Mouse (Mus musculus): ENCODE measurements around the gene Nr2f2. TPM values are rescaled to one million over a fixed set of nuclear protein-coding genes. Genes with fewer than 3 reads are reported as not detected.

Gene Nr2f2
- polyA plus RNA-seq (2014; fragmentation: Nextera tagmentation; extraction: Ambion mirVana) = 105 and 127 TPM in 2 replicates

DNA sequence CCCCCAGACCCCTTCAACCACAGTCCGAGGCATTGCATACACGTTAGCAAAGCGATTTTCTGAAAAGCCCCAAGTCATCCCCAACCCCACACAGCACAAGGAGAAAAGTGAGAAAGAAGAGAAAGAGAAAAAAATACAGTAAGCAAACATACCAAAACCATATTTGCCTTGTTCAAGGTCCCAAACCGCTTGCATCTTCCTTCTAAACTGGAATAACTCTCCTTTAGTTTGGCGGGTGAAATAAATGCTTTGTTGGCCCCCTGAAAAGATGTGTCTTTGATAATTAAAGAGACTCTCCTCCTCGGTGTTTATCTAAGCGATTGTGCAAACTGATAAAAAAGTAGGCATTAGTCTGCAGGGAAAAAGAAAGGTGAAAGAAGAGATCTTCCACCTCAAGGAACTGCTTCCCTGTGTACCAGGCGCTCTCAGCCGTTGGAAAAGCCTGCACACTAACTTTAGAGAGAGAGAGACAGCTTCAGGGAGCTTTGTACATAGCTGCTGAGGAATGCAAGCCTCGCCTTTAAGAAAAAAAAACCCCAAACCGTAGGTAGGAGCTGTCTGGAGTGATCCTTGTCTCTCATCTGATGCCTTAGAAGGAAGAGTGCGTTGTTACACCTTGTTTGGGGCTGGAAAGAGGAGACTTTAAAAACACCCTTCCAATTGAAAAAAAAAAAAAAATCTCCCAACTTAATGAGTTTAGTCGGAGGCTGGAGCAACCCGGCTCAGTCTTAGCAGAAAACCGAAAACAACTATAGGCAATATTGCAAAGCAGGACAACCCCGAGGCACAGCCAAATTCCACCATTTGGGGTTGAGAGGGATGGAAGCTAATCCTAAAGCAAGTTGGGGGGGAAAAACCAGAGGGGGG lies at the start of gene Nr2f2:
Gene Nr2f2, minus strand, starts transcription at position 795 of the 867 bp plus-strand sequence.
- H3K4me1 ChIP-seq (replicated peaks; ENCODE audit: control insufficient read depth, insufficient read depth, low read length) = 0 out of 2 replicates have a peak, but pooled peaks cover 11% of the 10 kb centered on the region
- peaks cover 43% of the 10 kb centered on the region for H3K27me3 ChIP-seq (ENCODE audit: control insufficient read depth, insufficient read depth, low read length)
- H3K4me3 ChIP-seq (replicated peaks; ENCODE audit: low read length) = peak within 1 kb of the TSS; percentile 39
- peak within 1 kb of the TSS; percentile 81 for H3K4me2 ChIP-seq (replicated peaks)
- WGBS = 2% methylated on average over 16 of the region's 16 CpGs
- H3K36me3 ChIP-seq (replicated peaks; ENCODE audit: control insufficient read depth, insufficient read depth) = no peaks in the 10 kb centered on the region
- no peaks in the 10 kb centered on the region for H3K9me3 ChIP-seq (ENCODE audit: control insufficient read depth, low read length)
- DNase-seq (ENCODE audit: low spot score) (peak; percentile 42), ATAC-seq (ENCODE audit: low FRiP score) (no peak)
- peak within 1 kb of the TSS; percentile 96 for H3K9ac ChIP-seq
- peak within 1 kb of the TSS; percentile 99 for H3K27ac ChIP-seq

DNA sequence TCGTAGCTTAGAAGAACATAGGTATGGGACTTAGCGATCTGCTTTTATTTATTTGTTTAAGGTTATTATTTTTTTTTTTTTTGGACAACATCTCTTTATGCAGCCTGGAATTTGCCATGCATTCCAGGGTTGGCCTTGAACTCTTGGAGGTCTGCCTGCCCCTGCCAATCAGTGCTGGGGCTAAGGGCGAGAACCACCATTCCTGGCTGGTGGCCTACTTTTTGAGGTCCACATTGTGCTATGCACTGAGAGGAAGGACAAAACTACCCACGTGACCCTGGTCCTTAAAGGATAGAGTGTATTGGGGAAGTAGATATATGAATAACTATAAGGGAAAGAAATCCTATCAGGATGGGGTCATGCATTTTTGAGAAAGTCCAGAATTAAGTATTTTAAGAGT lies 47.9 kb upstream of the Nr2f2 start:
- Histone ChIP-seq H3K36me3 (replicated peaks; ENCODE audit: control insufficient read depth, insufficient read depth) (peaks cover 4% of the 10 kb centered on the region; the same call in 1 of the 2 replicates), H3K27me3 (ENCODE audit: control insufficient read depth, insufficient read depth, low read length) (no peaks in the 10 kb centered on the region), H3K27ac (no peak overlapping the region), H3K4me2 (replicated peaks) (no peak overlapping the region), H3K4me3 (replicated peaks; ENCODE audit: low read length) (no peak overlapping the region), H3K9me3 (ENCODE audit: control insufficient read depth, low read length) (no peaks in the 10 kb centered on the region), H3K4me1 (replicated peaks; ENCODE audit: control insufficient read depth, insufficient read depth, low read length) (no peaks in the 10 kb centered on the region), H3K9ac (no peak overlapping the region)
- 92% methylated on average over 4 of the region's 4 CpGs for WGBS
- ATAC-seq (ENCODE audit: low FRiP score) (no peak), DNase-seq (ENCODE audit: low spot score) (no peak)

DNA sequence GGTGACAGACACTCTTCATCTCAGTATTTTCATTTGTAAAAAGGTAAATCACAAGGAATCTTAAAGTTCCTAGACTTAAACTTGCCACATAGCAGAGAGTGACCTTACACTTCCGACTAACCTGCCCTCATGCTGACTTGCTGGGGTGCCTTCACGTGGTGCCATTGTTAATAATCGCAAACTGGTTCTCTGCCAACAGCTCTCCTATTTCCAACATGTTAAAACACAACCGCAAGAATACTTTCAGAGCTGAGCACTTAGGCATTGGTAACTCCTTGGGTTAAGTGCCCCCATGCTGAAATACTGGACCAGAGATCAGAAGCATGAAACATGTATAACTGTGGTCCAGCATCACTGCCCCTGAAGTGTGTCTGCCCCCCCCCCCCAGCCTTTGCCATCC lies 47.1 kb upstream of the Nr2f2 start:
- ATAC-seq (ENCODE audit: low FRiP score) (no peak), DNase-seq (ENCODE audit: low spot score) (no peak)
- 80% methylated on average over 4 of the region's 4 CpGs for WGBS
- Histone ChIP-seq H3K27me3 (ENCODE audit: control insufficient read depth, insufficient read depth, low read length) (no peaks in the 10 kb centered on the region), H3K27ac (no peak overlapping the region), H3K36me3 (replicated peaks; ENCODE audit: control insufficient read depth, insufficient read depth) (peaks cover 4% of the 10 kb centered on the region; the same call in 1 of the 2 replicates), H3K9ac (no peak overlapping the region), H3K9me3 (ENCODE audit: control insufficient read depth, low read length) (no peaks in the 10 kb centered on the region), H3K4me2 (replicated peaks) (no peak overlapping the region), H3K4me1 (replicated peaks; ENCODE audit: control insufficient read depth, insufficient read depth, low read length) (no peaks in the 10 kb centered on the region), H3K4me3 (replicated peaks; ENCODE audit: low read length) (no peak overlapping the region)

DNA sequence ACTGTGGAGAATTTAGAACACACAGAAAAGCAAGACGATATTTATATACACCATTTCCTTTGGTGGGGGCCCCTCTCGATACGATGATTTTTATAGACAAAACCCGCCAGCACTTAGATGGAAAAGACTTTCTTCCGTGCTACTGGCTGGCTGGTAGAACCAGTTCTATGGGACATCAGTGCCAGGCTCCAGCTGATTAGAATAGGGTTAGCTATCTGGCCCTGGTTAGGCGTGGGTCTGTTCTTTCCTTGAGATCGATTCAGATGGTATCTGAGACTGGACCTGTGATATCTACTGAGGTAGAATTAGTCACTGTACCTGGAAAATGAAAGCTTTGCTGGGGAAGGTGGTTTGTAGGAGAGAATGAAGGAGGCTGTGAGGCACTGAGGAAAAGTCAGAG lies 46.4 kb upstream of the Nr2f2 start:
- Histone ChIP-seq H3K4me1 (replicated peaks; ENCODE audit: control insufficient read depth, insufficient read depth, low read length) (no peaks in the 10 kb centered on the region), H3K36me3 (replicated peaks; ENCODE audit: control insufficient read depth, insufficient read depth) (peaks cover 4% of the 10 kb centered on the region; the same call in 1 of the 2 replicates), H3K27ac (no peak overlapping the region), H3K9me3 (ENCODE audit: control insufficient read depth, low read length) (no peaks in the 10 kb centered on the region), H3K4me3 (replicated peaks; ENCODE audit: low read length) (no peak overlapping the region), H3K4me2 (replicated peaks) (no peak overlapping the region), H3K9ac (no peak overlapping the region), H3K27me3 (ENCODE audit: control insufficient read depth, insufficient read depth, low read length) (no peaks in the 10 kb centered on the region)
- DNase-seq (ENCODE audit: low spot score) (no peak), ATAC-seq (ENCODE audit: low FRiP score) (no peak)
- 92% methylated on average over 7 of the region's 7 CpGs for WGBS

DNA sequence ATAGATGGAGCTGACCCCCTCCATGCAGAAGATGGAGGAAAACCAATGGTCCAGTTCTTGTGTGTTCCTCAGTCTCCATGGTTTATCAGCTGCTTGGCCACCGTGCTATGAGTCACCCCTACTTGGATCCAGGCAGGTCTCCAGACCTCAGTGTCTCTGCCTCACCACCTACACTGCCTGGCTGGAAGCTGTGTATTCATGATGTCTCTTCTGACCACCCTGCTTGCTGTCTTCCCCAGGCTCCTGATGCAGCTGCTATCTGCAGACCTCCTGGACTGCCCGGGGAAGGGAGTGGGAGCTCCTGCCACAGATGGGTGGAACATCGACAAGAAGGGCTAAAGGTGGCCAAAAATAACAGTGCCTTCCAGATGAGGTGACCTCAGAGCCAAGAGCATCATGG lies 43.8 kb upstream of the Nr2f2 start:
- Histone ChIP-seq H3K4me1 (replicated peaks; ENCODE audit: control insufficient read depth, insufficient read depth, low read length) (no peaks in the 10 kb centered on the region), H3K27me3 (ENCODE audit: control insufficient read depth, insufficient read depth, low read length) (no peaks in the 10 kb centered on the region)

DNA sequence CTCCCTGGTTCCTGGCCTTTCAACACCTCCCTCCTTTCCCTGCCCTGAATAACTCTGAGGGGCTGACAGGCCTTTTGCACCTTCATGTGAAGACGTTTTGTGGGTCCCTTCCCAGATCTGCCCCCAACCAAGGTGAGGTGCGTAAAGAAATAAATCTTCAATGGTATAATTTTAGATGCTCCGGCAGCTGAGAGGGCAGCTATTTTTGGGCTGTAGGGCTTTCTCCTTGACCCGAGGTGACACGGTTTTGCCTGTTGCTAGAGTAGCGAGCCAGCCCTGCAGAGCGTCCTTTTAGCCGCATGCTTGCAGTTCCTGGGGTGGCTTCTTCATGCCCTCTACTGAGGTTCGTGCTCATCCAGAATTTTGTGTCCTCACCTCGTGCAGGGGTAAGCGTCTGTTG lies 43.4 kb upstream of the Nr2f2 start:
- Histone ChIP-seq H3K9me3 (ENCODE audit: control insufficient read depth, low read length) (no peaks in the 10 kb centered on the region), H3K9ac (no peak overlapping the region), H3K4me2 (replicated peaks) (no peak overlapping the region), H3K4me1 (replicated peaks; ENCODE audit: control insufficient read depth, insufficient read depth, low read length) (no peaks in the 10 kb centered on the region), H3K27me3 (ENCODE audit: control insufficient read depth, insufficient read depth, low read length) (no peaks in the 10 kb centered on the region), H3K36me3 (replicated peaks; ENCODE audit: control insufficient read depth, insufficient read depth) (peaks cover 10% of the 10 kb centered on the region; the same call in 1 of the 2 replicates), H3K27ac (no peak overlapping the region), H3K4me3 (replicated peaks; ENCODE audit: low read length) (no peak overlapping the region)
- DNase-seq (ENCODE audit: low spot score) (no peak), ATAC-seq (ENCODE audit: low FRiP score) (no peak)
- 91% methylated on average over 11 of the region's 11 CpGs for WGBS

More for the DNA sequence above, 43.8 kb upstream of the Nr2f2 start:
- Histone ChIP-seq H3K9me3 (ENCODE audit: control insufficient read depth, low read length) (no peaks in the 10 kb centered on the region), H3K36me3 (replicated peaks; ENCODE audit: control insufficient read depth, insufficient read depth) (peaks cover 10% of the 10 kb centered on the region; the same call in 1 of the 2 replicates), H3K27ac (no peak overlapping the region), H3K4me2 (replicated peaks) (no peak overlapping the region), H3K4me3 (replicated peaks; ENCODE audit: low read length) (no peak overlapping the region), H3K9ac (no peak overlapping the region)
- WGBS = 95% methylated on average over 3 of the region's 3 CpGs
- no peak for ATAC-seq (ENCODE audit: low FRiP score)
- no peak for DNase-seq (ENCODE audit: low spot score)

DNA sequence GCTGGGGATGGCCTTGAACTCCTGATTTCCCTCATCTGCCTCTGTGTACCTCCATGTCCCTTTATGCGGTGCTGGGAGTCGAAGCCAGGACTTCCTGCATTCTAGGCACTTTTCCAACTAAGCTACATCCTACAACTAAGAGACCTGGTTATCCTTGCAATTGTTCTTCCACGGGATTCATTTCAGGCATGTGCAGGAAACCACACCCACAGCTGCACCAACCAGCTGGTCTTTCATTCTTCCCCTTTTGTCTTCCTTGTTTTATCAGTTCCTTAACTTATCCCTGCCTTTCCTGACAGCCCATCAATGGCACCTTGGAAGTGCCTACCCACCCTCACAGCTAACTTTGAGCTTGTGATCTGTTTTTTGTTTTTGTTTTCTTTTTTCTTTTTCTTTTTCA lies 42.3 kb upstream of the Nr2f2 start:
- Histone ChIP-seq H3K9ac (no peak overlapping the region), H3K9me3 (ENCODE audit: control insufficient read depth, low read length) (no peaks in the 10 kb centered on the region)
- WGBS = 68% methylated on average over 3 of the region's 3 CpGs

DNA sequence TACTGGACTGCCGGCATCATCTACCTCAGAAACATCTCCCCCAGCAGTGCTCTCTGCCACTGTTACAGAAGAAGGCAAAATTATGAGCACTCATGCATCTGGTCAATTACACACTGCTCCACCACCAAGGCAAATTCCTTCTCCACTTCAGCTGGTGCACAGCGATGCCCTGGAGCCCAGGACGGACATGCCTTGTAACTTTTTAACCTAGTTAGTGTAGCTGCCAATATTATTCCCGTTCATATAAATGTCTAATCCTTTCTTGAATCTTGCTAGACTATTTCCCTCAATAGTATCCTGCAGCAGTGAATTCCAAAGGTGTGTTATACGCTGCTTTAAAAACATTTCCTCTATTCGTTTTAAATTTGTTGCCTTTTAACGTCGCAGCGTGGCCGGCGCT lies 40.6 kb upstream of the Nr2f2 start:
- DNase-seq (ENCODE audit: low spot score) = no peak
- no peaks in the 10 kb centered on the region for H3K9me3 ChIP-seq (ENCODE audit: control insufficient read depth, low read length)
- no peaks in the 10 kb centered on the region for H3K27me3 ChIP-seq (ENCODE audit: control insufficient read depth, insufficient read depth, low read length)
- peaks cover 10% of the 10 kb centered on the region; the same call in 1 of the 2 replicates for H3K36me3 ChIP-seq (replicated peaks; ENCODE audit: control insufficient read depth, insufficient read depth)
- WGBS = 90% methylated on average over 11 of the region's 11 CpGs
- no peaks in the 10 kb centered on the region for H3K4me1 ChIP-seq (replicated peaks; ENCODE audit: control insufficient read depth, insufficient read depth, low read length)
- H3K4me2 ChIP-seq (replicated peaks) = no peak overlapping the region
- no peak for ATAC-seq (ENCODE audit: low FRiP score)
- H3K27ac ChIP-seq = no peak overlapping the region
- no peak overlapping the region for H3K4me3 ChIP-seq (replicated peaks; ENCODE audit: low read length)
- no peak overlapping the region for H3K9ac ChIP-seq

More for the DNA sequence above, 42.3 kb upstream of the Nr2f2 start:
- Histone ChIP-seq H3K36me3 (replicated peaks; ENCODE audit: control insufficient read depth, insufficient read depth) (peaks cover 10% of the 10 kb centered on the region; the same call in 1 of the 2 replicates), H3K4me2 (replicated peaks) (no peak overlapping the region), H3K4me3 (replicated peaks; ENCODE audit: low read length) (no peak overlapping the region), H3K27ac (no peak overlapping the region), H3K4me1 (replicated peaks; ENCODE audit: control insufficient read depth, insufficient read depth, low read length) (no peaks in the 10 kb centered on the region), H3K27me3 (ENCODE audit: control insufficient read depth, insufficient read depth, low read length) (no peaks in the 10 kb centered on the region)
- ATAC-seq (ENCODE audit: low FRiP score) = no peak
- DNase-seq (ENCODE audit: low spot score) = no peak

DNA sequence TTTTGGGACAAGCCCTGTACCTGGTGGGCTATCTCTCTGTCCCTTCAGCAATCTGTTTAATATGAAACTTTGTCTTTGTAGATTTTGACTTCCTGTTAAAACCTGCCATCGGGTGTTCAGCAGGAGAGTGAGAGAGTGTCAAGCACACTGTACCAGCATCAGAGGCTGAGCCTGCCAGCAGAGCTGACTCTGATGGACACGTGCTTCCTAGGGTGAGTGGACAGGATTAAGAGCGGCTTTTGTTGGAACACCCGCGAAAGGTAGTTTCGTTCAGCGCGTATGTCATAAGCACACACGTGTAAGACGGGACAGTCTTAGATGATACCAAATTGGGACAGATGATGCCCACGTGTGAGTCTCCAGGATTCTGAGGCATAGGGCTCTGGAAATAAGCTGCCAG lies 40.0 kb upstream of the Nr2f2 start:
- no peak for DNase-seq (ENCODE audit: low spot score)
- H3K9me3 ChIP-seq (ENCODE audit: control insufficient read depth, low read length) = no peaks in the 10 kb centered on the region
- no peak overlapping the region for H3K4me2 ChIP-seq (replicated peaks)
- H3K36me3 ChIP-seq (replicated peaks; ENCODE audit: control insufficient read depth, insufficient read depth) = peaks cover 10% of the 10 kb centered on the region; the same call in 1 of the 2 replicates
- WGBS = 93% methylated on average over 11 of the region's 11 CpGs
- H3K27ac ChIP-seq = no peak overlapping the region
- ATAC-seq (ENCODE audit: low FRiP score) = no peak
- H3K4me1 ChIP-seq (replicated peaks; ENCODE audit: control insufficient read depth, insufficient read depth, low read length) = no peaks in the 10 kb centered on the region
- no peak overlapping the region for H3K4me3 ChIP-seq (replicated peaks; ENCODE audit: low read length)
- no peak overlapping the region for H3K9ac ChIP-seq
- H3K27me3 ChIP-seq (ENCODE audit: control insufficient read depth, insufficient read depth, low read length) = no peaks in the 10 kb centered on the region

Measured in hindbrain, embryonic 14.5 days (tissue).